Mouse (Mus musculus): Measurements from ENCODE around the gene Aadac. TPM values are rescaled to one million over a fixed set of nuclear protein-coding genes. Genes with fewer than 3 reads are reported as not detected.

Gene Aadac
- polyA plus RNA-seq, 1 experiment from 2014 or later, result 3.4 TPM

DNA sequence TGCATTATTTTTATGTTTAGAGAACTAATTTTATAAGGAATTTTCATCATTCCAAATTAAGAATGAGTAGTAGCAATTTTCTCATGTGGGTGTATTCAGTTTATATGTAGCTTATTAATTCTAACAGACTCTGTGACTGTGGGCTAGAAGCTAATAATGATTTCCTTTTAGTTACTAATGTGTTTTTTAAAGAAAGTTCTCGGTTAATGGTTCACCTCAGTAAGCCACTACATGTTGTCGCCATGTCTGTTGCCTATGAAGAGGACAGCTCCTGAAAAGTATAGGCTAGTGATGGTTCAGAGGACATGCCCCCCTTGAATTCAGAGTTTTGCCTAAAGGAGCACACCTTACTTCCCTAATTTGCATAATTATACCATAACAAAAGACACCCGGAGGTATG is 57.2 kb downstream of the Aadac start:
- H3K36me3 ChIP-seq, result no peaks in the 10 kb centered on the region
- H3K27ac ChIP-seq, result no peak overlapping the region
- H3K4me3 ChIP-seq, result no peak overlapping the region
- no peaks in the 10 kb centered on the region for H3K27me3 ChIP-seq (ENCODE audit: insufficient read depth, poor library complexity, severe bottlenecking)
- DNase-seq (ENCODE audit: low spot score), result no peak
- WGBS, result 87% methylated on average over 3 of the region's 3 CpGs
- no peaks in the 10 kb centered on the region; the same call in 1 of the 2 replicates for H3K4me1 ChIP-seq
- H3K9me3 ChIP-seq, result no peaks in the 10 kb centered on the region

DNA sequence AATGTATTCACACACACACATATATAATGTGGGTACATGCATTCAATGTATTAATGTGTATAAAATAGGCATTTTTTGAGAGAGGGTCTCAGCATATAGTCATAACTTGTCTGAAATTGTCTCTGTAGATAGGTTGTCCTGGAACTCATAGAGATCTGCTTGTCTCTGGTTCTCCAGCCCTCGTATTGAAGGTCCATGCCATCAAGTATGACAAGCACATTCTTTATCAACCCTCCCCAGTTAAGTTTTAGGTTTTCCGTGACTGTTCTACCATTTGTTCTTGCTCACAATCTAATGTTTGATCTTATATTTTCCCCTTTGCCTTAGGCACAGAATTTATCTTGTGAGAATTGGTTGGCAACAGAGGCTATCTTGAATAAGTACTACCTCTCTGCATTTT is 60.2 kb downstream of the Aadac start:
- Histone ChIP-seq H3K36me3 (no peaks in the 10 kb centered on the region), H3K27me3 (ENCODE audit: insufficient read depth, poor library complexity, severe bottlenecking) (no peaks in the 10 kb centered on the region), H3K4me1 (no peaks in the 10 kb centered on the region; the same call in 1 of the 2 replicates), H3K4me3 (no peak overlapping the region), H3K9me3 (no peaks in the 10 kb centered on the region), H3K27ac (no peak overlapping the region)
- no peak for DNase-seq (ENCODE audit: low spot score)
- WGBS, result 86% methylated on average over 2 of the region's 2 CpGs

Other genes with a start within 250 kb of the Aadac start
- gene Gm8298, start 164.7 kb upstream of the Aadac start, polyA plus RNA-seq (2016; fragmentation: Nextera tagmentation; extraction: Ambion mirVana), result not detected in 2 replicates
- not detected in 2 replicates for gene C130079G13Rik, start 100.5 kb upstream of the Aadac start, polyA plus RNA-seq (2016; fragmentation: Nextera tagmentation; extraction: Ambion mirVana)
- gene Aadacl2, start 19.0 kb upstream of the Aadac start, polyA plus RNA-seq (2016; fragmentation: Nextera tagmentation; extraction: Ambion mirVana), result not detected in 2 replicates
- gene Sucnr1, start 56.2 kb downstream of the Aadac start, polyA plus RNA-seq (2016; fragmentation: Nextera tagmentation; extraction: Ambion mirVana), result not detected in 2 replicates

Data from heart, embryonic 10.5 days (tissue).